Mouse (Mus musculus) cerebellum, adult (tissue): Measurements from ENCODE around the gene Asrgl1.

Source experiments
- ATAC-seq: cut with Nextera tagmentation; 2 replicates; pipeline ENCODE4 v1.9.2; 2017; ENCODE audit warnings: mild to moderate bottlenecking, moderate library complexity, mixed read lengths; ENCODE audit not compliant: insufficient number of reproducible peaks, low FRiP score, low TSS enrichment

Asrgl1 gene

DNA sequence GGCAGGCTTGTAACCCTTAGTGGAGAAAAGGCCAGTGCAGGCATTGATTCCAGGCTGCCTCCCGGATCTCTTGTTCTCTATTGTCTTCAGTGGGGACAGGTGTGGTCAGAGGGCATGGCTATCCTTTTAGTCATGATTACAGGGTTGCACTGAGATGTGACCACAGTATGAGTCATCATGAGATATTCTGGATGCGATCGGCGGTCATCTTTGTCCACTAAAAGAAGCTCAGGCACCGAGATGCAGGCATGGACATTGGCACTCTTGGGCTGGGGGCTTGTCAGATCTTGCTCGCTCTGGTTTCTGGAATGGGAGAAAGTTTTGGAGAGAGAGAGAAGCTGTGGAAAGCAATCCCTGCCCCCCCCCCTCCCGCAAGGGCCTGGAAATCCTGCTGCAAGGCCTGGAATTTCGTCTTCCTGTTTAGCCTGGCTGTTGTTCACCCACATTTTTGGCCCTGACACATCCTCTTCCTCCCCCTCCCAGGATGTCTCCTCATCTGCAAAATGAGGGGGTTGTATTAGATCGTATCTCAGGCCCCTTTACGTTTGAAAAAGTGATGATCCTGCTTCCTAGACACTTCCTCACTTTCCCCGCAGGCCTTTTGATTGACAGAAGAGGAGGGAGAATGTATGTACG is 61.5 kb downstream of the Asrgl1 start:
- no peak for ATAC-seq

DNA sequence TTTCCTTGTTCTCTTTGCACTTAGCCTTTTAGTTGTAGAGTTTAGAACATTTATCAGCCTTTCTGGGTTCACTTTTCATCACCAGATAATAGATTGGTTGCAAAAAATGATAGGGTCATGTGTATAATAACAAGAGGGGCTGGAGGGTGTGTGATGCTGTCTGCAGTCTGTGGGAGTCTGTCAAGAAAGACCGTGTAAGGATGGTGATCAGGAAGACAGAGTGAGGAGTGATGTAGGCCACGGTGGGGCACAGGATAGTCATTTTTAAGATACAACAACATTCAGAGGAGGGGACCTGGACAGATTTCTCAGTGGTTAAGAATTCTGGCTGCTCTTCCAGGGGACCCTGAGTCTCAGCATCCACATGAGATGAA is 63.3 kb downstream of the Asrgl1 start:
- ATAC-seq: no peak

DNA sequence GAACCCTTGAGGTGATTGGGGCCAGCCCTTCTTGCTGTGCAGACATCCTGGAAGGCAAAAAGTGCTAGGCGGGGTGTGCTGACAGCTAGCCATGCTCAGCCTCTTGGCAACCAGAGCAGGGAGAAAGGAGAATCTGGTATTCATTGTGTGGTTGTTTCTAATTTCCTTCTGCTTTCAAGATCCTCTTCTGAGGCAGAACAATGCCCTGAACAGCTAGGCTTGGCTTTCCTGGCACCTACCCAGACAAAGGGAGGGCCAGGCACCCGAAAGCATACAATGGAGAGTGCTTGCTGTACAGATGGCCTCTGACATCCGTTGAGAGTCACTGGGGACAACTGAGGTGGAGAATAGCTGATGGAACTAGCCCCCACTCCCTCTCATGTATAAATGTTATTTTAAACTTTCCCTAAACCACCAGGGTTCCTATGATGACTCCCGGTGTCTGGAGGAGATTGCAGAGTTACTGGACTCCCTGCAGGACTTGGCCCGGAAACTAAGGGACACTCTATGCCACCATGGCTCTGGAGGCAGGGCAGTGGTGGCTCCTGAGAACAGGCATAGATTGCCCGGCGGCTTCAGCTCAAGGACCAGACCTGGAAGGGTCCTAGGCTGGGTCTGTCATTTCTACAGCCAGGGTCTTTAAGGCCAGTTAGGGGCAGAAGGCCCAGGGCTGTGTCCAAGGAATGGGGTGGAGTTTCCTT is 63.8 kb downstream of the Asrgl1 start:
- ATAC-seq: no peak

DNA sequence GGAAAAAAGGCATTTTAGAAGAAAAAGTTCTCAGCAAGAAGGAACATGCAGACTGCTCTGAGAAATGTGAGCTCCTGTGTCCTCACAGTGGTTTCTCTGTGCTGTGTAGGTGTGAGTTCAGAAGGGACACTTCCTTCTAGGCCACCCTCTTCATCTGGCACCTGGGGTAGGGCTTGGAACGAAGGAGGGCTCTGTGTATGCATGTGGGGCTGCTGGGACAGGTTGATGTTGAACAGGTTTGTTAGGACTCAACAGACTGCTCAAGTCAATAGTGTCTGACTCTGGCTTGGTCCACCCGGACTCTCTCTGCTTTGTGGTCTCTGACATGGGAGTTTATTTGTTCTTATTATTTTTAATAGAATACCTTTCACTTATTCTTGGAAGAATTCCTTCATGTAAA is 65.1 kb downstream of the Asrgl1 start:
- no peak for ATAC-seq

DNA sequence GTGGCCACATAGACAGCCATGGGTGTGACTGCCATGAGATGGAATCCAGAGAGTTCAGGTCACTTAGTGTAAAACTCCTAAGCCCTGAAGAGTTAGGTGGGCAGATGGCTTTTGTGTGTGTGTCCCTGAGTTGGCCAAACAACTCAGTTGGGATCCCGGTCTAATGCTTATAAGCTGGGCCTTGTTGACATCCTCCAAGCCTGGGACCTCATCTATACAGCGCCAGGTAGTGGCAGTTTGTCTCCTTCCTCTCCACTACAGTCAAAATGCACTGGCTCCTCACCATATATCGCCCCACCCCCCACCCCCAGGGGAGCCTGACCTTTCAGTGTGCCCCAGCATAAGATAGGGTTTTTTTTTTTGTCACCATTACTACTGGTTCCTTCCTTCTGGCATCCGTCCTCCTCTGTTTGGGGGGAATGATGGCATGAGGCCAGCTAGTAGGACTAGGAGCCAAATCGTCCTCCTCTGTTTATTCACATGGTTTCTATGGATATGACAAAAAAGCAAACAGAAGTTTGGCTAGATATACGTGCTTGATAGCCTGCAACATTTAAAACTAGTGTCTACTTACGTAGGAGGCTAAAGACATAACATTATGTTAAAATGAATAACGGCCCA is 65.6 kb downstream of the Asrgl1 start:
- ATAC-seq: no peak

DNA sequence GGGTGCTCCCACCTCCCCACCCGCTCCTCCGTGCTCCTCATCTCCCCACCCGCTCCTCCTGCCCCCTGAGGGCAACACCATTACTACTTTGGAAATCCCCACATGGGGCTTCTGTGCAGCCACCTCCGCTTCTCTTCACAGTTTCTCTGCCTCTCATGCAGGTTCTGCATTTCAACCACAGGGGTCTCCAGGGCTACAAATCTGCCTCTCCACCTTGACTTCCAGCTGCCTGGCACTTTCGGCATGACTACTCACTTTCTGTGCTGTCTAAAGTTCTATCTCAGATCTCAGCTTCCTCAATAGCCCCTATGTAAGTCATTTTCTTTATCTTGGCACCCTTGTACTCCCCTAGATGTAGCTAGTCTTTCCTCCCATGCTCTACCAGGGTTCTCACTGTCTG is 68.1 kb downstream of the Asrgl1 start:
- no peak for ATAC-seq

DNA sequence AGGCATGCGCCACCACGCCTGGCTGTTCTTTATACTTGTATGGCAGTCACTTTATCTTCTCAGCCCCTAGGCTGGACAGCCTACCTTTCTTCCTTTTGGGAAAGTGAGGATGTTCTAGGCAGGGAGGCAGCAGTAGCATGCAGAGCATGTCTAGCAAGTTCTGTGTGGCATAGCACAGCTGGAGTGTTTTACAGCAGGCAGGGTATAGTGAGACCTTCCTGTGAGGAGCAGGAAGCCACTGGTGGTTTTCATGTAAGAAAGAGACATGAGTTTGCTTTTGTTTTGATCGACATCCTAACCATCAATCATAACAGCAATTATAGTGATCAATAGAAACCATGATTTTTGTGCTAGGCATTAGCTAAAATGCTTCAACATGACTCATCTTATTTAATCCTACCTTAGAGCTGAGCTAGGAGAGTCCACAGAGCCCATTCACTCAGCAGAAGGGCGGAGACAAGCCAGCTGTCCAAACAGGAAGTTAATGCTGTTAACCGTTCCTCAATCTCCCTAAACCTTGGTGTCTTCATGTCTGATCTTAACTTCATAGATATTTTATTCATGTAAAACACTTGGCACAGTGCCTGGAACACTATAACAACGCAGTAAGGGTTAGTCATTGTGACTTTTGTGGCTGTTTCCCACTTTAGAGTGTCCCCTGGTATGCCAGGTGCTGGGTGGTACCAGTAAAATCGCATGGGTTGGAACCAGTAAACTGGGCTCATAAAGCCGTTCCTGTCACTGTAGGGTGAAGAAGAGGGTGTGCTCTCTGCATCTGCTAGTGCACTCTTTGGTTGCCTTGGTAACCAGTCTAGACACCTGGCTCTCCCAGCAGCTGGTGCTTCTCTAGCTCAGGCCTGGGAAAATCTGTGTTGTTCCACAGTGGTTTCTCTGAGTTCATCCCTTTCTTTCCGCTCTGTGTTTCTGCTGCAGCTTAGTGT is 69.5 kb downstream of the Asrgl1 start:
- no peak for ATAC-seq

DNA sequence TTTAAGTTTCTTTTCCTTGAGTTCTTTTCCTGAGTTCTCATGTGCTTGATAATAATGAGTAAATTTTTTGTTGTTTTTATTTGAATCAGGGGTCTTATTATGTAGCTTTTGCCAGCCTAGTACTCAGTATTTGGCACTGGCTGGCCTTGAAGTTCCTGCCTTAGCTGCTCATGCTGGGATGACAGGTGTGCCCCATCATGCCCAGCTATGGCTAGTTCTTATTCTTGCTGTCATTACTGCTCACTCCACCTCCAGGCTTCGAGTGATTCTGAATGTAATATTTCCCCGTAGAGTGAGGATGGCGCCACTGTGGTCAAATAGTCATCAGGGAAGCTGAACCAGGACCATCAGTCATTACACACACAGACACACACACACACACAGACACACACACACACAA is 71.6 kb downstream of the Asrgl1 start:
- no peak for ATAC-seq

DNA sequence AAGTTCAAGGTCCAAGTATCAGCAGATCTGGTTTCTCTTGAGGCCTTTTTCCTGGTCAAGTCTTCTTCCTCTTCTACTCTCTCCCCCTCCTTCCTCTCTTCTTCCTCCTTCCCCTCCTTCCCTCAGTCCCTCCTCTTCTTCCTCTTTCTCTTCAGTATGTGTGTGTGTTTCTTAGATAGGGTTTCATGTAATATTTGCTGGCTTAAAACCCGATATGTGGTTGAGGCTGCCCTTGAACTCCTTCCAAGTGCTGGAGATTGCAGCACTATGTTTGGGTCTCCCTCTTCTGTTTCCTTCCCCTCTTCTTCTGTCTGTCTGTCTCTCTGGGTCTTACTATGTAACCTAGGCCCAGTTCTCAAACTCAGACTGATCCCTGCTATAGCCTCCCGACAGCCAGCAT is 72.6 kb downstream of the Asrgl1 start:
- ATAC-seq: no peak

DNA sequence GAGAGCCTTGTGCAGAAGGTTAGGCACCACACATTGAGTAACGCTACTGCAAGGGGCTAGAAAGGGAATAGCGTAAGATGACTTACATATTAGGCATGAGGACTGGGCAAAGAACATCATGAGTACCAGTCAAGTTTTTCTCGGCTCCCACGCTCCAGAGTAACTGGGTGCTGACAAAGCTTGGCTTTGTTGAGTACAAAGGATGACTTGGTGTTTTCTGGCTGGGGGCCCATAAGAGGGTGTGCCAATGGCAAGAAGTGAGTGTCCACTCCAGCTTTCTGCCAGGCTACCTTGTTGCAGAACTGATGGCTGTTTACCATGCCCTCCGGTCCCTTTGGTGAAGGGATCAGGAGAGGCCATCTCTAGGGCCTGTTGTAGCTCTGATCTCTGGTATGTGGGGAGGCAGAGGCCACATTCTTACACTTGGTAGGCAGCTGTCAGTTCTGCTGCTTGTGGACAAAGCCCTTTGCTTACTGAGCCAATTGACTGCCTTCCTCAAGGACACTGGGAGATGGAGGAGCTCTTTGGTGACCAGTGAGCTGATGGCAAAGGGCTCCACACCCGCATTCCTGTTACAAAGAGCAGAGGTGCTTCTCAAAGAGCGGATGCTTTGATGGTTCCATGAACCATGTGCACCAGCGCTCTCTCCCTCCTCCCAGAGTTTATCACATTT is 74.1 kb downstream of the Asrgl1 start:
- ATAC-seq: no peak

DNA sequence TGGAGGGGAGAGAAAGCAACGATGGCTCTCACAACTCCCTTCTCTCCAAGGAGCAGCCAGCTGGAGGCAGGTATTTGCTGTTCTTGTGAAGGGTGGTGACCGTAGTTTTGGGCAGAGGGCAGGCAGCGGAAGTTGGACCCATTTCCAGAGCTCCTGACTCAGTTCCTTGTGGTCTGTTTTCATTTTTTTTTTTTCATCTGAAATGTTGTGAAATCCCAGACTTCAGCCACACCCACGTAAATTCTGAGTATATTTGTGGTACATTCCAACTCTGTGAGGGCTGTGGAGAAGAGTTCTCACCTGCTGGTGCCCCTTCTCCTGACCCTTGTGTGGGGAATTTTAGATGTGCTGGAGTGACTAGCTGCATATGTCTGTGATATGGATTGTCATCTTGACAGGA is 75.3 kb downstream of the Asrgl1 start:
- ATAC-seq: no peak
